Mouse (Mus musculus): ENCODE measurements around the gene Pi4ka.

- no peak for TF ChIP-seq CTCF (IDR thresholded peaks at IDR 0.05; ENCODE audit: low read depth)
- no peak for TF ChIP-seq EP300 (IDR thresholded peaks at IDR 0.05; ENCODE audit: low read depth)
These were observed 115.1 kb downstream of the Pi4ka start for GRCm38 (mm10) chr16:17291016-17291415.

All from liver, postnatal 0 days (tissue).